Mouse (Mus musculus) kidney, embryonic 15.5 days (tissue): ENCODE measurements around the gene Map3k3. TPM values are rescaled to one million over a fixed set of nuclear protein-coding genes. Genes with fewer than 3 reads are reported as not detected.

Experiments used
- ATAC-seq: fragments of 200-750 bp; cut with Nextera tagmentation; replicated peaks from 2 replicates; pipeline ENCODE4 v1.8.0; 2017; ENCODE audit warnings: moderate TSS enrichment; ENCODE audit not compliant: low FRiP score
- H3K27ac ChIP-seq: fragments of 300-500 bp; sonication (generic); 2 replicates; pipeline ENCODE4 v1.5.1; 2015; ENCODE audit warnings: mild to moderate bottlenecking, inconsistent platforms
- H3K27me3 ChIP-seq: fragments of 300-500 bp; sonication (generic); 2 replicates; pipeline ENCODE4 v1.6.1; 2015; ENCODE audit warnings: inconsistent platforms
- H3K36me3 ChIP-seq: fragments of 300-500 bp; sonication (generic); 2 replicates; pipeline ENCODE4 v1.6.1; 2015; ENCODE audit warnings: inconsistent platforms
- H3K4me1 ChIP-seq: fragments of 300-500 bp; sonication (generic); 2 replicates; pipeline ENCODE4 v1.6.1; 2015; ENCODE audit warnings: inconsistent platforms
- H3K4me2 ChIP-seq: fragments of 300-500 bp; sonication (generic); 2 replicates; pipeline ENCODE4 v1.6.1; 2015; ENCODE audit warnings: moderate library complexity, mild to moderate bottlenecking, inconsistent platforms
- H3K4me3 ChIP-seq: fragments of 300-500 bp; sonication (generic); replicated peaks from 2 replicates; pipeline ENCODE4 v1.5.1; 2015; ENCODE audit warnings: mild to moderate bottlenecking, inconsistent platforms
- H3K9ac ChIP-seq: fragments of 300-500 bp; sonication (generic); 2 replicates; pipeline ENCODE4 v1.6.1; 2015; ENCODE audit warnings: mild to moderate bottlenecking, inconsistent platforms
- H3K9me3 ChIP-seq: fragments of 300-500 bp; sonication (generic); replicated peaks from 2 replicates; pipeline ENCODE4 v1.6.1; 2016; ENCODE audit warnings: inconsistent platforms
- WGBS: fragments of 180-500 bp; shearing (Covaris S2); methylation state at CpG from one replicate; pipeline ENCODE4 v1.1.7; 2015; ENCODE audit warnings: mixed read lengths; 5-methylcytosine and 5-hydroxymethylcytosine counted together
- polyA plus RNA-seq: library from polyadenylated mRNA; unstranded; fragments of >200 nt; fragmentation: Nextera tagmentation; extraction: Ambion mirVana; gene quantifications from 2 replicates; pipeline ENCODE4 v1.2.1, GENCODE M21; 2015

The Map3k3 gene
- 22.1 and 24.3 TPM in 2 replicates for polyA plus RNA-seq

GRCm38 (mm10) chr11:106083708-106084701, at the start of gene Map3k3:
TSS of gene Map3k3 (plus strand) at chr11:106084613.
- Histone ChIP-seq H3K9me3 (no peaks in the 10 kb centered on the region), H3K27ac (peak within 1 kb of the TSS; percentile 100), H3K27me3 (no peaks in the 10 kb centered on the region), H3K4me1 (peaks cover 18% of the 10 kb centered on the region), H3K4me2 (peak within 1 kb of the TSS; percentile 75), H3K4me3 (peak within 1 kb of the TSS; percentile 99), H3K36me3 (no peaks in the 10 kb centered on the region), H3K9ac (peak within 1 kb of the TSS; percentile 97)
- ATAC-seq = peak; percentile 97
- under 1% methylated on average over 69 of the region's 69 CpGs for WGBS

- Histone ChIP-seq H3K4me3 (no peak overlapping the region), H3K4me1 (peaks cover 35% of the 10 kb centered on the region), H3K4me2 (no peak overlapping the region), H3K27ac (no peak overlapping the region), H3K36me3 (0 out of 2 replicates have a peak, but pooled peaks cover 11% of the 10 kb centered on the region), H3K9me3 (no peaks in the 10 kb centered on the region), H3K9ac (no peak overlapping the region), H3K27me3 (no peaks in the 10 kb centered on the region)
- WGBS = 87% methylated on average over 9 of the region's 9 CpGs
- no peak for ATAC-seq
Observed at GRCm38 (mm10) chr11:106034986-106035385, 49.4 kb upstream of the Map3k3 start.

GRCm38 (mm10) chr11:106036548-106037417, 47.6 kb upstream of the Map3k3 start, which contains the start of gene Dcaf7:
TSS of gene Dcaf7 (plus strand) at chr11:106036872.
- peak within 1 kb of the TSS; percentile 96 for H3K27ac ChIP-seq
- H3K9ac ChIP-seq = peak within 1 kb of the TSS; percentile 92
- H3K36me3 ChIP-seq = 0 out of 2 replicates have a peak, but pooled peaks cover 11% of the 10 kb centered on the region
- no peaks in the 10 kb centered on the region for H3K9me3 ChIP-seq
- peak within 1 kb of the TSS; percentile 88 for H3K4me2 ChIP-seq
- H3K4me1 ChIP-seq = peaks cover 35% of the 10 kb centered on the region
- under 1% methylated on average over 66 of the region's 66 CpGs for WGBS
- no peaks in the 10 kb centered on the region for H3K27me3 ChIP-seq
- H3K4me3 ChIP-seq = peak within 1 kb of the TSS; percentile 97
- ATAC-seq = peak; percentile 99

GRCm38 (mm10) chr11:106037418-106037751, 47.0 kb upstream of the Map3k3 start:
- peak overlapping the region; percentile 96 for H3K27ac ChIP-seq
- H3K4me1 ChIP-seq = peaks cover 35% of the 10 kb centered on the region
- H3K9me3 ChIP-seq = no peaks in the 10 kb centered on the region
- no peaks in the 10 kb centered on the region for H3K27me3 ChIP-seq
- WGBS = under 1% methylated on average over 13 of the region's 13 CpGs
- H3K9ac ChIP-seq = peak overlapping the region; percentile 92
- no peak for ATAC-seq
- H3K4me3 ChIP-seq = peak overlapping the region; percentile 97
- peak overlapping the region; percentile 88 for H3K4me2 ChIP-seq
- H3K36me3 ChIP-seq = 0 out of 2 replicates have a peak, but pooled peaks cover 11% of the 10 kb centered on the region

- peaks cover 38% of the 10 kb centered on the region for H3K36me3 ChIP-seq
- H3K4me3 ChIP-seq = no peak overlapping the region
- no peak overlapping the region for H3K27ac ChIP-seq
- no peaks in the 10 kb centered on the region for H3K9me3 ChIP-seq
- no peak overlapping the region for H3K4me2 ChIP-seq
- no peaks in the 10 kb centered on the region for H3K27me3 ChIP-seq
- no peak overlapping the region for H3K9ac ChIP-seq
- no peak for ATAC-seq
- peaks cover 2% of the 10 kb centered on the region; the same call in 1 of the 2 replicates for H3K4me1 ChIP-seq
Observed at GRCm38 (mm10) chr11:106044349-106044748, 40.1 kb upstream of the Map3k3 start.

- WGBS = 96% methylated on average over 1 of the region's 1 CpGs
- peaks cover 43% of the 10 kb centered on the region for H3K36me3 ChIP-seq
- H3K4me2 ChIP-seq = no peak overlapping the region
- H3K27ac ChIP-seq = no peak overlapping the region
- ATAC-seq = no peak
- no peaks in the 10 kb centered on the region for H3K9me3 ChIP-seq
- H3K4me3 ChIP-seq = no peak overlapping the region
- no peaks in the 10 kb centered on the region for H3K4me1 ChIP-seq
- H3K27me3 ChIP-seq = no peaks in the 10 kb centered on the region
- H3K9ac ChIP-seq = no peak overlapping the region
Observed at GRCm38 (mm10) chr11:106045256-106045655, 39.2 kb upstream of the Map3k3 start.

- H3K27ac ChIP-seq = no peak overlapping the region
- WGBS = 96% methylated on average over 3 of the region's 3 CpGs
- no peak for ATAC-seq
- H3K4me2 ChIP-seq = no peak overlapping the region
- no peaks in the 10 kb centered on the region for H3K9me3 ChIP-seq
- no peak overlapping the region for H3K4me3 ChIP-seq
- H3K9ac ChIP-seq = no peak overlapping the region
- no peaks in the 10 kb centered on the region for H3K27me3 ChIP-seq
- H3K4me1 ChIP-seq = no peaks in the 10 kb centered on the region
- peaks cover 48% of the 10 kb centered on the region for H3K36me3 ChIP-seq
Observed at GRCm38 (mm10) chr11:106045780-106046179, 38.6 kb upstream of the Map3k3 start.

GRCm38 (mm10) chr11:106046584-106046983, 37.8 kb upstream of the Map3k3 start:
- no peak overlapping the region for H3K4me2 ChIP-seq
- no peak overlapping the region for H3K9ac ChIP-seq
- H3K27ac ChIP-seq = no peak overlapping the region
- WGBS = 88% methylated on average over 9 of the region's 9 CpGs
- no peak overlapping the region for H3K4me3 ChIP-seq
- H3K4me1 ChIP-seq = no peaks in the 10 kb centered on the region
- no peaks in the 10 kb centered on the region for H3K27me3 ChIP-seq
- peaks cover 57% of the 10 kb centered on the region for H3K36me3 ChIP-seq
- H3K9me3 ChIP-seq = no peaks in the 10 kb centered on the region
- no peak for ATAC-seq

- WGBS = 92% methylated on average over 2 of the region's 2 CpGs
- Histone ChIP-seq H3K4me3 (no peak overlapping the region), H3K4me1 (no peaks in the 10 kb centered on the region), H3K27ac (no peak overlapping the region), H3K9me3 (no peaks in the 10 kb centered on the region), H3K27me3 (no peaks in the 10 kb centered on the region), H3K9ac (no peak overlapping the region), H3K4me2 (no peak overlapping the region), H3K36me3 (peaks cover 100% of the 10 kb centered on the region)
- ATAC-seq = no peak
Observed at GRCm38 (mm10) chr11:106053921-106054320, 30.5 kb upstream of the Map3k3 start.

GRCm38 (mm10) chr11:106054600-106054999, 29.8 kb upstream of the Map3k3 start:
- 92% methylated on average over 8 of the region's 8 CpGs for WGBS
- H3K9me3 ChIP-seq = no peaks in the 10 kb centered on the region
- ATAC-seq = no peak

GRCm38 (mm10) chr11:106055341-106055740, 29.1 kb upstream of the Map3k3 start:
- no peak overlapping the region for H3K27ac ChIP-seq
- H3K36me3 ChIP-seq = peaks cover 99% of the 10 kb centered on the region
- no peaks in the 10 kb centered on the region for H3K9me3 ChIP-seq
- no peak overlapping the region for H3K4me2 ChIP-seq
- no peak overlapping the region for H3K9ac ChIP-seq
- H3K27me3 ChIP-seq = no peaks in the 10 kb centered on the region
- no peak for ATAC-seq
- no peak overlapping the region for H3K4me3 ChIP-seq
- H3K4me1 ChIP-seq = no peaks in the 10 kb centered on the region
- whole genome bisulfite sequencing = 85% methylated on average over 6 of the region's 6 CpGs

More at GRCm38 (mm10) chr11:106054600-106054999, 29.8 kb upstream of the Map3k3 start:
- Histone ChIP-seq H3K4me3 (no peak overlapping the region), H3K4me2 (no peak overlapping the region), H3K9ac (no peak overlapping the region), H3K36me3 (peaks cover 100% of the 10 kb centered on the region), H3K4me1 (no peaks in the 10 kb centered on the region), H3K27me3 (no peaks in the 10 kb centered on the region), H3K27ac (no peak overlapping the region)
